Mouse (Mus musculus) C2C12 (cell line): ENCODE data around the gene Sall4.

Experiments used
- CEBPB ChIP-seq: IDR thresholded peaks from one replicate; pipeline ENCODE4 v1.6.1; 2011; ENCODE audit warnings: low read depth, mild to moderate bottlenecking, control low read depth, moderate library complexity
- CTCF ChIP-seq: IDR thresholded peaks from one replicate; pipeline ENCODE4 v1.5.1; 2011; ENCODE audit not compliant: control insufficient read depth, insufficient read depth, insufficient read length
- FOSL1 ChIP-seq: IDR thresholded peaks from one replicate; pipeline ENCODE4 v1.8.0; 2011; ENCODE audit warnings: mild to moderate bottlenecking, low read length; ENCODE audit not compliant: poor library complexity, insufficient read depth, severe bottlenecking
- MAX ChIP-seq: IDR thresholded peaks from one replicate; pipeline ENCODE4 v1.6.1; 2011; ENCODE audit warnings: mild to moderate bottlenecking, control low read depth
- MYOD1 ChIP-seq: IDR thresholded peaks from one replicate; pipeline ENCODE4 v1.6.1; 2011; ENCODE audit warnings: low read depth; ENCODE audit not compliant: control insufficient read depth, insufficient read length
- MYOG ChIP-seq: IDR thresholded peaks from one replicate; pipeline ENCODE4 v1.6.1; 2011; ENCODE audit not compliant: control insufficient read depth, insufficient read length; ENCODE audit errors: extremely low read depth
- USF1 ChIP-seq: IDR thresholded peaks from one replicate; pipeline ENCODE4 v1.6.1; 2011; ENCODE audit warnings: low read depth, mild to moderate bottlenecking, control low read depth, moderate library complexity

DNA sequence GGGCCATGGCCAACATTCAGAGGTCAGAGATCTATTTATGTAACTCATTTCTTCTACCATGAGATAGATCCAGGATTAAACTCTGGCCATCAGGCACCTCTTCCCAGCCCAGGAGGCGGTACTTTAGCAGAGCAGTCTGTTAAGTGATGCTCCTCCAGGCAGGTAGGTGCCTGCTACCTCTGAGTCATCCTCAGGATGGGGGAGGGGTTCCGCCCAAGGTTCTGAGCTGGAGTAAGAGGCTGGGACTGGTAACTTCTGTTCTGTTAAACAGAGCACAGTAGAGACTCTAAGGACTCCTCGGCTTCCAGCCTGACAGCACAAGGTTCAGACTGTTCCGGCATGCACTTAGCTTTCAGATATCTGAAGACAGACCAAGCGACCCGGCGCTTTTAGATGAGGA, 31.2 kb upstream of the Sall4 start:
- TF ChIP-seq CTCF: no peak
- TF ChIP-seq MYOD1: no peak
- no peak for TF ChIP-seq CEBPB
- no peak for TF ChIP-seq MAX
- no peak for TF ChIP-seq MYOG
- no peak for TF ChIP-seq USF1
- TF ChIP-seq FOSL1: no peak
